Mouse (Mus musculus) hindbrain, postnatal 0 days (tissue): ENCODE measurements around the gene Pcp4. TPM values are rescaled to one million over a fixed set of nuclear protein-coding genes. Genes with fewer than 3 reads are reported as not detected.
"Not testable (repeated sequence)": the region's sequence is repeated elsewhere in the genome, so short reads cannot be mapped to it uniquely, and the experiment has no call there.

Experiments
- ATAC-seq: fragments of 200-750 bp; cut with Nextera tagmentation; 2 replicates; pipeline ENCODE4 v1.8.0; 2017; ENCODE audit warnings: mild to moderate bottlenecking, moderate TSS enrichment, moderate library complexity
- DNase-seq: peaks from one replicate; pipeline ENCODE4 v3.0.0-alpha.2; 2015; ENCODE audit warnings: low spot score
- H3K27ac ChIP-seq: fragments of 300-500 bp; sonication (generic); 2 replicates; pipeline ENCODE4 v1.5.1; 2014; ENCODE audit warnings: mild to moderate bottlenecking
- H3K27me3 ChIP-seq: fragments of 300-500 bp; sonication (generic); 2 replicates; pipeline ENCODE4 v1.6.1; 2014; ENCODE audit warnings: low read length, mixed read lengths; ENCODE audit not compliant: insufficient read depth
- H3K36me3 ChIP-seq: fragments of 300-500 bp; sonication (generic); 2 replicates; pipeline ENCODE4 v1.6.1; 2014; ENCODE audit warnings: low read length, mixed read lengths; ENCODE audit not compliant: insufficient read depth
- H3K4me1 ChIP-seq: fragments of 300-500 bp; sonication (generic); 2 replicates; pipeline ENCODE4 v1.6.1; 2014; ENCODE audit warnings: antibody characterized with exemption, low read length, mixed read lengths; ENCODE audit not compliant: insufficient read depth
- H3K4me2 ChIP-seq: fragments of 300-500 bp; sonication (generic); 2 replicates; pipeline ENCODE4 v1.6.1; 2014; ENCODE audit warnings: low read depth, mild to moderate bottlenecking, low read length, moderate library complexity, mixed read lengths
- H3K4me3 ChIP-seq: fragments of 300-500 bp; sonication (generic); 2 replicates; pipeline ENCODE4 v1.5.1; 2014; ENCODE audit warnings: low read length
- H3K9ac ChIP-seq: fragments of 300-500 bp; sonication (generic); replicated peaks from 2 replicates; pipeline ENCODE4 v1.6.1; 2014; ENCODE audit warnings: mild to moderate bottlenecking, low read length, moderate library complexity, mixed read lengths
- H3K9me3 ChIP-seq: fragments of 300-500 bp; sonication (generic); 2 replicates; pipeline ENCODE4 v1.6.1; 2016; ENCODE audit warnings: low read length, mixed read lengths
- CTCF ChIP-seq: IDR thresholded peaks from 2 replicates; pipeline ENCODE4 v1.5.1; 2016; ENCODE audit warnings: antibody characterized with exemption, control low read depth, low read depth
- WGBS: fragments of 180-500 bp; shearing (Covaris S2); extraction: QIAGEN DNeasy Blood & Tissue Kit; methylation state at CpG from one replicate; pipeline ENCODE4 v1.1.7; 2014; 5-methylcytosine and 5-hydroxymethylcytosine counted together
- polyA plus RNA-seq: library from polyadenylated mRNA; unstranded; fragments of >200 nt; fragmentation: Nextera tagmentation; extraction: Ambion mirVana; gene quantifications from 2 replicates; pipeline ENCODE4 v1.2.1, GENCODE M21; 2015
- total RNA-seq: library from RNA; depleted of rRNA; stranded (reverse); fragments of >200 nt; gene quantifications from 2 replicates; pipeline ENCODE4 v1.2.3, GENCODE M21; 2014

The Pcp4 gene
- total and polyA plus RNA-seq, 2 experiments from 2014 or later: 218 to 753 TPM

DNA sequence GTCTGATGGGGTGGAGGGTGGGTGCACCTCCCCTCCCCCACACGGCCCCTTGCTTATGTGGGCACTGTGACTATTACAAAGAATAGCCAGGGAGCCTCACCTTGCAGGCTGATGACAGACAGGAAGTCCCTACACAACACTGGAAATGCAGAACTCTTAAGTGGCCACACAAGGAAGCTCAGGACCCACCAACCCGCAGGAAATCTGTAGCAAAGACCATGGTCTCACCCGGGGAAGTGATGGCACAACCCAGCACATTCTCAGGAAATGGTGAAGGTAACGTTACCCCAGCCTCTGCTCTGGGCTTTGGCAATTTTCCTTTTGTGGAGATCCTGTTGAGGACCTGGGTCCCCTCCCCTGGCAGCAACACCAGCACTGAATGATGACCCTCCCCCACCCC, 27.7 kb upstream of the Pcp4 start:
- Histone ChIP-seq H3K27me3 (no peaks in the 10 kb centered on the region), H3K9ac (no peak overlapping the region), H3K36me3 (no peaks in the 10 kb centered on the region), H3K27ac (no peak overlapping the region), H3K4me2 (no peak overlapping the region), H3K9me3 (no peaks in the 10 kb centered on the region), H3K4me3 (no peak overlapping the region), H3K4me1 (no peaks in the 10 kb centered on the region)
- ATAC-seq (no peak), DNase-seq (no peak)
- 83% methylated on average over 4 of the region's 4 CpGs for WGBS
- TF ChIP-seq CTCF: no peak

DNA sequence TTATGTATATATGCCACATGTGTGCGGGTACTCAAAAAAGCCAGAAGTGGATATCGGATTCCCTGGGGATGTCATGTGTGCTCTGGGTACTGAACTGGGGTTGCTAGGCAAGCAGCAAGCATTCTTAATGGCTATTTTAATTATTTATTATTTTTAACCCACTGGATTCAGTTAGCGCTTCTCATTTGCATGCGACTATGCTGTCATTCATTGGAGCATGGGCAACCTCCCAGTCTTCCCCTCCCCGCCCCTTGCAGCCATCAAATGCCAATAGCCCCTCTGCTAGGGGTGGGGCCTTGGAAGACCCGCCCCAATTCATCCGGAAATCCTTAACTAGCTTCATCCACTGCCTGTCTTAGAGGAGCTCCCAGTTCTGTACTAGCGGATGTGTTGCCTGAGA, 26.5 kb upstream of the Pcp4 start:
- Histone ChIP-seq H3K4me3 (no peak overlapping the region), H3K9ac (no peak overlapping the region), H3K27me3 (no peaks in the 10 kb centered on the region), H3K4me1 (no peaks in the 10 kb centered on the region), H3K9me3 (no peaks in the 10 kb centered on the region), H3K36me3 (no peaks in the 10 kb centered on the region), H3K4me2 (no peak overlapping the region), H3K27ac (no peak overlapping the region)
- no peak for TF ChIP-seq CTCF
- ATAC-seq: peak; percentile 66
- peak; percentile 39 for DNase-seq
- 58% methylated on average over 8 of the region's 8 CpGs for WGBS

DNA sequence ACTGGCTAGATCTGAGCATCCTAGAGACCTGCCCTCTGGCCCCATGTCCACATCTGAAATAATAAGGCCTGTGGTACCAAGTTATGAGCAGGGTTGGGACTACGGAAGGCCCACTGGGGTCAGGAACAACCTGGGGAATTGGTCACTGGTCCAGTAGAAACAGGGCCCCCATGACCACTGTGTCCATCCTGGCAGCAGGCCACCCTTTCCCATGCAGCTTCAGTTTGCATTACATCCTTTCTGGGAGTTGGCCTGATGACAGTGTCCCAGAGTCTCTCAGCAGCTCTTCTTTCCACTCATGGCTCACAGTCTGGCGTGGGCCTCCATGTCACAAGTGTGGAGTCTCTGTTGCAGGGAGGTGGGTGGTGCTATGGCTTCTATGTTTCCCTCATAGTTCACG, 25.6 kb upstream of the Pcp4 start:
- no peak for DNase-seq
- no peaks in the 10 kb centered on the region for H3K27me3 ChIP-seq
- H3K4me2 ChIP-seq: no peak overlapping the region
- no peak overlapping the region for H3K27ac ChIP-seq
- H3K36me3 ChIP-seq: no peaks in the 10 kb centered on the region
- no peak for TF ChIP-seq CTCF
- no peaks in the 10 kb centered on the region for H3K9me3 ChIP-seq
- WGBS: 93% methylated on average over 3 of the region's 3 CpGs
- no peak for ATAC-seq
- no peak overlapping the region for H3K9ac ChIP-seq
- H3K4me1 ChIP-seq: no peaks in the 10 kb centered on the region
- no peak overlapping the region for H3K4me3 ChIP-seq

DNA sequence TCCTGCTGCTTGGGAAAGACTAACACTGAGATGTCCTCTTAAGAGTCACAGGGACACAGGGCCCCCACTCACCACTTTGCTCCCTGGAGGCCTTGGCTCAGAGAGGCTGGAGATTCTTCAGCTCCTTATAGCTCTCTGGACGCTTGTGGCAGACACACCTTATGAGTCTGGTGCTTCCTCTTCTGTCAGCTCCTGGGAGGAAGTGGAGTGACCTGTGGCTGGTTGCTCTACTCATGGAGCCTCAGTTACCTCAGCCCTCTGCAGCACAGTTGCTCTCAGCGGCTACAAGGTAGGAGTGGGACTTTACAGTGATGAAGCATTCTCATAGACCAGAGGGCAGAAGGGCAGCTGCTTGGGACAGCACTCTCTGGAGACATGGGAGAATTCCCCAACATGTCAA, 23.9 kb upstream of the Pcp4 start, which contains the start of gene Itgb2l:
Itgb2l (minus strand) TSS at position 152 of the 400 bp plus-strand sequence.
- no peak within 1 kb of the TSS for H3K4me3 ChIP-seq
- no peak within 1 kb of the TSS for H3K9ac ChIP-seq
- ATAC-seq (no peak), DNase-seq (no peak)
- WGBS: 82% methylated on average over 2 of the region's 2 CpGs
- no peaks in the 10 kb centered on the region for H3K4me1 ChIP-seq
- H3K36me3 ChIP-seq: no peaks in the 10 kb centered on the region
- no peak for TF ChIP-seq CTCF
- no peak within 1 kb of the TSS for H3K27ac ChIP-seq
- H3K9me3 ChIP-seq: no peaks in the 10 kb centered on the region
- H3K4me2 ChIP-seq: no peak within 1 kb of the TSS
- no peaks in the 10 kb centered on the region for H3K27me3 ChIP-seq

DNA sequence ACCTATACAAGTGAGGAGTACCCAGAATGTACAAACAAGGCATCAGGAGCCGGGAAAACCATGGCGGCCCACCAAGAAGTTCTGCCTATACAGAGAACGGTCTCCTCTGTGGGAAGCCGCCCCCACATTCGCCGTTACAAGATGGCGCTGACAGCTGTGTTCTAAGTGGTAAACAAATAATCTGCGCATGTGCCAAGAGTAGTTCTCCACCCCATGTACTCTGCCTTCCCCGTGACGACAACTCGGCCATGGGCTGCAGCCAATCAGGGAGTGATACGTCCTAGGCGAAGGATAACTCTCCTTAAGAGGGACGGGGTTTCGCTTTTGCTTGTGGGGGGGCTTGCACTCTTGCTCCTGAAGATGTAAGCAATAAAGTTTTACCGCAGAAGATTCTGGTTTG, 16.5 kb upstream of the Pcp4 start:
- 85% methylated on average over 12 of the region's 16 CpGs for WGBS
- ATAC-seq: not testable (repeated sequence)

DNA sequence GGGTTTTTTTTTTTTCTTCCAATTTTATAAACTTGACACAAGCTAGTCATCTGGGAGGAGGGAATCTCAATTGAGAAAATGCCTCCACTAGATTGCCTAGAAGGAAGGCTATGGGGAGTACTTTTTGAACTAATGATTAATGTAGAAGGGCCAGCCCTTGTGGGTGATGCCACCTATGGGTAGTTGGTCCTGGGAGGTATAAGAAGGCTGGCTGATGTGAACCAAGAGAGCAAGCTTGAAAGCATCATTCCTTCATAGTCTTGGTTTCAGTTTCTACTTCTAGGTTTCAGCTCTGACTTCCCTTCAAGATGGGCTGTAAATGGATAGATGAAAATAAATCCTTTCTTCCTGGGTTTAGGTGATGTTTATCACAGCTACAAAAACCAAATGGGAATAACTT, 13.3 kb upstream of the Pcp4 start:
- Histone ChIP-seq H3K4me2 (no peak overlapping the region), H3K4me1 (no peaks in the 10 kb centered on the region), H3K36me3 (no peaks in the 10 kb centered on the region), H3K9ac (no peak overlapping the region), H3K27ac (no peak overlapping the region), H3K9me3 (no peaks in the 10 kb centered on the region), H3K27me3 (no peaks in the 10 kb centered on the region), H3K4me3 (no peak overlapping the region)
- no peak for DNase-seq
- TF ChIP-seq CTCF: no peak
- ATAC-seq: no peak

More for the DNA sequence above, 16.5 kb upstream of the Pcp4 start:
- H3K27me3 ChIP-seq, H3K36me3 ChIP-seq, H3K4me2 ChIP-seq, H3K27ac ChIP-seq, H3K9ac ChIP-seq, DNase-seq, H3K4me3 ChIP-seq, H3K4me1 ChIP-seq, H3K9me3 ChIP-seq: not testable (repeated sequence)

DNA sequence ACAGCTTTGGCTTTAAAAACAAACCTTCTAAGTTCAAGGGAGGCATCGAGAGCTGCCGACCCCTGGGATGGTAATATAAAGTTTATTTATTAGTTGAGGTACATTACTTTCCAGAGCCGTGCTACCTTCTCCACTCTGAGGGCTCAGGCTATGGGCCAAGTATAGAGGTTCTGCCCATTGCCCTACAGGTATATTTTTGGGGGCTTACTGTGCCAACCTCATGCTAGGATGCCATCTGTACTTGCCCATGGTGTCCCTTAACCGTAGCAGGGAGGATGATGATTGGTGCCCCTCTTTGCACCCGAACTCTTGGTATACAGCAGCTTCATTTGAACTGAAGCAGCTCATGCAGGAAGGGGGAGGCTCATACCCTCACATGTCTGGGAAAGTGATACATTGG, 9.8 kb upstream of the Pcp4 start:
- no peak overlapping the region for H3K4me3 ChIP-seq
- no peaks in the 10 kb centered on the region for H3K9me3 ChIP-seq
- ATAC-seq (no peak), DNase-seq (no peak)
- no peaks in the 10 kb centered on the region for H3K27me3 ChIP-seq
- TF ChIP-seq CTCF: no peak
- no peaks in the 10 kb centered on the region for H3K36me3 ChIP-seq
- no peak overlapping the region for H3K4me2 ChIP-seq
- WGBS: 82% methylated on average over 5 of the region's 5 CpGs
- H3K4me1 ChIP-seq: no peaks in the 10 kb centered on the region
- H3K27ac ChIP-seq: no peak overlapping the region
- H3K9ac ChIP-seq: no peak overlapping the region
